Comparison of ENCODE assay signal across 7 mouse cellular contexts in the genomic region with DNA sequence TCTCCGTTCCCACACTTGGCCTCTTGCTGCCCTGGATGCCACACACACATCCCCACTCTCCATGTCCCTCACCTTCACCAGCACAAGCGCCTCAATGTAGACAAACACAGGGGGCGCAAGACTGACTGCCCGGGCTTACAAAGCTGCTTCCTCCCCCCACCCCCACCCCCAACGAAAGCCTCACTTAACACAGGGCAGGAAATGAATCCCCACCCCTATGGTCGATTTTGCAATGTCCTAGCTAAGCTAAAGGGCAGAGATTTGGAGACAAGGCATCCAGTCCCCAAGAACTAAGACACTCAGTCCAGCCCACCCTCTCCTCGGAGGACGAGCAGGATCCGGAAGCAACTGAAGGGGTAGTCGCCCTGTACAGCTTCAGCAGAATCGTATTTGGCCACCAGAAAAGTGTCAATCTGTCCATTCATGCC. TPM values are rescaled to one million over a fixed set of nuclear protein-coding genes. Genes with fewer than 3 reads are reported as not detected.
DNase-seq lines count a peak whose midpoint lies in the region; ATAC-seq and TF ChIP-seq lines count a peak whose summit lies in the region.

No protein-coding gene starts in this region.

- in situ Hi-C loops in ES-E14 (cut with MboI; ENCODE audit: low sequenced_read_pairs in 2 of 2, unreplicated experiment in 2 of 2): loop anchor here (10.0 to 25.0 kb wide), 2 partner anchors 294 to 301 kb away; a partner anchor contains a TSS

- peak overlapping the region; percentile 37 to 54; a peak in 3 of 4 replicates for H3K4me3 ChIP-seq in ES-E14 (ENCODE audit: insufficient read depth in 1 of 2, low read depth in 1 of 2, low read length in 2 of 2, poor library complexity in 1 of 2, severe bottlenecking in 1 of 2)
- peak overlapping the region; percentile 36 for H3K4me3 ChIP-seq in forebrain, embryonic 15.5 days

- peak; percentile 38 for DNase-seq in CD4-positive, CD25-positive, alpha-beta regulatory T cell, adult 2 months (ENCODE audit: low read depth, low spot score)
- DNase-seq in ES-E14 (ENCODE audit: low read depth, low spot score): no peak
- peak; percentile 32 for DNase-seq in liver
- DNase-seq in naive thymus-derived CD4-positive, alpha-beta T cell, adult 2 months (ENCODE audit: low read depth): peak; percentile 30
- DNase-seq in gastrocnemius, adult 18-20 months (ENCODE audit: low spot score): no peak
- DNase-seq in cerebellum, adult 11-12 months: no peak

- H3K4me2 ChIP-seq in forebrain, embryonic 15.5 days (replicated peaks): peak overlapping the region; percentile 51

- H3K9ac ChIP-seq in ES-E14 (ENCODE audit: insufficient read depth, low read depth, low read length, poor library complexity, severe bottlenecking): peak overlapping the region; percentile 10; the same call in 1 of the 2 replicates
- H3K9ac ChIP-seq in forebrain, embryonic 15.5 days (replicated peaks): peak overlapping the region; percentile 44

- peaks cover 3% of the 10 kb centered on the region; the same call in 1 of the 2 replicates for H3K27me3 ChIP-seq in forebrain, embryonic 15.5 days

- WGBS in forebrain, embryonic 15.5 days: 3% methylated on average over 11 of the region's 11 CpGs

- no peaks in the 10 kb centered on the region for H3K9me3 ChIP-seq in ES-E14 (ENCODE audit: control insufficient read depth, insufficient read depth, low read depth, low read length)
- H3K9me3 ChIP-seq in forebrain, embryonic 15.5 days: no peaks in the 10 kb centered on the region

- H3K27ac ChIP-seq in ES-E14 (ENCODE audit: insufficient read depth, low read depth, low read length, poor library complexity, severe bottlenecking): no peak overlapping the region
- H3K27ac ChIP-seq in forebrain, embryonic 15.5 days (replicated peaks): 0 out of 2 replicates have a peak overlapping the region, but pooled peaks have one; percentile 3

- H3K36me3 ChIP-seq in ES-E14 (ENCODE audit: control insufficient read depth, insufficient read depth, low read length, poor library complexity, severe bottlenecking): no peaks in the 10 kb centered on the region
- no peaks in the 10 kb centered on the region for H3K36me3 ChIP-seq in forebrain, embryonic 15.5 days

- peaks cover 0 to 7% of the 10 kb centered on the region in 2 experiments; a peak in 2 of 4 replicates for H3K4me1 ChIP-seq in ES-E14 (ENCODE audit: control insufficient read depth in 2 of 2, insufficient read depth in 2 of 2, low read length in 2 of 2, poor library complexity in 1 of 2)
- peaks cover 8% of the 10 kb centered on the region; the same call in 1 of the 2 replicates for H3K4me1 ChIP-seq in forebrain, embryonic 15.5 days

- peak; percentile 73 for ATAC-seq in forebrain, embryonic 15.5 days (replicated peaks)

TF ChIP-seq in ES-E14, 5 proteins besides CTCF, POLR2A, EP300 and RAD21:
- TF ChIP-seq ZNF384 (IDR thresholded peaks at IDR 0.05; ENCODE audit: low read depth, low read length): no peak
- no peak for TF ChIP-seq CHD2 (IDR thresholded peaks at IDR 0.05; ENCODE audit: low read depth, low read length)

RNA-seq across cellular contexts. Expression of a gene that starts 32.3 kb away (rescaled TPM):
- 0.85 and 1.1 TPM in 2 replicates for total RNA-seq in ES-E14 (2012; rRNA removed)
- polyA plus RNA-seq in forebrain, embryonic 15.5 days (2015; fragmentation: Nextera tagmentation; extraction: Ambion mirVana): 1.8 and 2.4 TPM in 2 replicates
- not detected for total RNA-seq in gastrocnemius, adult 18-20 months (2021)

RNA-seq across cellular contexts. Expression of a gene that starts 32.5 kb away (rescaled TPM):
- total RNA-seq in ES-E14 (2012; rRNA removed): 2.9 and 3.0 TPM in 2 replicates
- 44.6 and 54.4 TPM in 2 replicates for polyA plus RNA-seq in forebrain, embryonic 15.5 days (2015; fragmentation: Nextera tagmentation; extraction: Ambion mirVana)
- 1 to 10 TPM; 4.3 to 4.7 TPM for total RNA-seq in gastrocnemius, adult 18-20 months (2021)

Comparison
In these comparisons a context has a peak if more than half of its experiments do, and no peak if none do; other contexts are left out.
1. DNase-seq: peak in CD4-positive, CD25-positive, alpha-beta regulatory T cell, adult 2 months (single experiment), liver (single experiment) and naive thymus-derived CD4-positive, alpha-beta T cell, adult 2 months (single experiment); none in ES-E14 (single experiment), gastrocnemius, adult 18-20 months (single experiment) and cerebellum, adult 11-12 months (single experiment).